Mouse (Mus musculus): Measurements from ENCODE around the gene Asb17. TPM values are rescaled to one million over a fixed set of nuclear protein-coding genes. Genes with fewer than 3 reads are reported as not detected.
"Not testable (repeated sequence)": the region's sequence is repeated elsewhere in the genome, so short reads cannot be mapped to it uniquely, and the experiment has no call there.

Gene Asb17
- polyA plus RNA-seq, 1 experiment from 2014 or later, result not detected

DNA sequence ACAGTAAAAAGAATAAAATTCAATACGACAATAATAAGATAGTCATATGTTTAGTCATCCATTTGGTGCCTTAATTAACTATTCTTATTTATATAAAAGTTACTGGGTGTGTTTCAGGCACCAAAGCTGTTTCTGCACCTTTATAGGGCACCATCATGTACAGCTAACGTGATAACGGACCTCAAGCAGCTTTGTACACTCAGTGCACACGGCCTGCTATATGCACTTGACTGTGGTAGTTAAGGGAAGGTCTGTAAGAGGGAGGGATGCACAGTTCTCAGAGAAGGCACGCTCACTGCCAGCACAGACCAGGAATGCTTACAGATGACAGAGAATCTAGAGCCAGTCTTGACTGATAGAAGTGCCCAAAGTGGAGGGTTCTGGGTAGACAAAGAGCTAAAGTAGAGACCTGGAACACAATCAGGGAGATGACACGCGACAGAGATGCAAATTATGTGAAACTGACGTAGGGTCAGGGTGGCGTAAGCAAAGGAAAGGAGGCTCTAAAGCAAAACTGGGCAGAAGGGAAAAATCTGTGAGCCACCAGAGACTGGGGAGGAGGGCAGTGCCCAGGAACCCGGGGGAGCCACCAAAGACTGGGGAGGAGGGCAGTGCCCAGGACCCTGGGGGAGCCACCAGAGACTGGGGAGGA is 14.5 kb downstream of the Asb17 start:
- H3K9ac ChIP-seq (ENCODE audit: low read length), result no peak overlapping the region
- ATAC-seq (replicated peaks; ENCODE audit: low FRiP score, low TSS enrichment, low read depth) (no peak), DNase-seq (ENCODE audit: low spot score) (no peak)
- H3K4me2 ChIP-seq (ENCODE audit: low read length), result no peak overlapping the region
- whole genome bisulfite sequencing, result 80% methylated on average over 10 of the region's 10 CpGs
- no peaks in the 10 kb centered on the region for H3K27me3 ChIP-seq (replicated peaks; ENCODE audit: control insufficient read depth, insufficient read depth, low read length)
- H3K27ac ChIP-seq (ENCODE audit: low read depth), result no peak overlapping the region
- no peaks in the 10 kb centered on the region for H3K4me1 ChIP-seq (replicated peaks; ENCODE audit: control insufficient read depth, insufficient read depth, low read length)
- no peak overlapping the region for H3K4me3 ChIP-seq (ENCODE audit: low read depth, low read length)
- H3K36me3 ChIP-seq (ENCODE audit: control insufficient read depth, insufficient read depth, low read length), result no peaks in the 10 kb centered on the region
- H3K9me3 ChIP-seq (ENCODE audit: control insufficient read depth, low read length), result no peaks in the 10 kb centered on the region

- H3K4me1 ChIP-seq (replicated peaks; ENCODE audit: control insufficient read depth, insufficient read depth, low read length); H3K9ac ChIP-seq (ENCODE audit: low read length); H3K4me3 ChIP-seq (ENCODE audit: low read depth, low read length); DNase-seq (ENCODE audit: low spot score); ATAC-seq (replicated peaks; ENCODE audit: low FRiP score, low TSS enrichment, low read depth); H3K9me3 ChIP-seq (ENCODE audit: control insufficient read depth, low read length); H3K27me3 ChIP-seq (replicated peaks; ENCODE audit: control insufficient read depth, insufficient read depth, low read length); H3K36me3 ChIP-seq (ENCODE audit: control insufficient read depth, insufficient read depth, low read length); H3K27ac ChIP-seq (ENCODE audit: low read depth); H3K4me2 ChIP-seq (ENCODE audit: low read length): not testable (repeated sequence)
- WGBS, result 80% methylated on average over 8 of the region's 8 CpGs
These were observed 16.4 kb downstream of the Asb17 start for GRCm38 (mm10) chr3:153860392-153860791.

GRCm38 (mm10) chr3:153863816-153864215 is 19.8 kb downstream of the Asb17 start:
- Histone ChIP-seq H3K27ac (ENCODE audit: low read depth) (no peak overlapping the region), H3K9me3 (ENCODE audit: control insufficient read depth, low read length) (no peaks in the 10 kb centered on the region), H3K36me3 (ENCODE audit: control insufficient read depth, insufficient read depth, low read length) (no peaks in the 10 kb centered on the region), H3K4me2 (ENCODE audit: low read length) (no peak overlapping the region), H3K4me3 (ENCODE audit: low read depth, low read length) (no peak overlapping the region), H3K9ac (ENCODE audit: low read length) (no peak overlapping the region), H3K4me1 (replicated peaks; ENCODE audit: control insufficient read depth, insufficient read depth, low read length) (no peaks in the 10 kb centered on the region), H3K27me3 (replicated peaks; ENCODE audit: control insufficient read depth, insufficient read depth, low read length) (no peaks in the 10 kb centered on the region)
- 77% methylated on average over 2 of the region's 2 CpGs for WGBS
- no peak for DNase-seq (ENCODE audit: low spot score)
- no peak for ATAC-seq (replicated peaks; ENCODE audit: low FRiP score, low TSS enrichment, low read depth)

GRCm38 (mm10) chr3:153864636-153865429 is 20.8 kb downstream of the Asb17 start:
- no peaks in the 10 kb centered on the region for H3K27me3 ChIP-seq (replicated peaks; ENCODE audit: control insufficient read depth, insufficient read depth, low read length)
- H3K4me2 ChIP-seq (ENCODE audit: low read length), result no peak overlapping the region
- DNase-seq (ENCODE audit: low spot score) (no peak), ATAC-seq (replicated peaks; ENCODE audit: low FRiP score, low TSS enrichment, low read depth) (no peak)
- H3K4me1 ChIP-seq (replicated peaks; ENCODE audit: control insufficient read depth, insufficient read depth, low read length), result no peaks in the 10 kb centered on the region
- H3K4me3 ChIP-seq (ENCODE audit: low read depth, low read length), result no peak overlapping the region
- 84% methylated on average over 4 of the region's 4 CpGs for WGBS
- no peak overlapping the region for H3K9ac ChIP-seq (ENCODE audit: low read length)
- no peak overlapping the region for H3K27ac ChIP-seq (ENCODE audit: low read depth)
- H3K9me3 ChIP-seq (ENCODE audit: control insufficient read depth, low read length), result no peaks in the 10 kb centered on the region
- no peaks in the 10 kb centered on the region for H3K36me3 ChIP-seq (ENCODE audit: control insufficient read depth, insufficient read depth, low read length)

GRCm38 (mm10) chr3:153867149-153868136 is 23.4 kb downstream of the Asb17 start:
- H3K36me3 ChIP-seq (ENCODE audit: control insufficient read depth, insufficient read depth, low read length), result no peaks in the 10 kb centered on the region
- no peak overlapping the region for H3K4me2 ChIP-seq (ENCODE audit: low read length)
- H3K9me3 ChIP-seq (ENCODE audit: control insufficient read depth, low read length), result no peaks in the 10 kb centered on the region
- no peaks in the 10 kb centered on the region for H3K27me3 ChIP-seq (replicated peaks; ENCODE audit: control insufficient read depth, insufficient read depth, low read length)
- DNase-seq (ENCODE audit: low spot score), result no peak
- no peaks in the 10 kb centered on the region for H3K4me1 ChIP-seq (replicated peaks; ENCODE audit: control insufficient read depth, insufficient read depth, low read length)
- 63% methylated on average over 14 of the region's 14 CpGs for WGBS
- H3K27ac ChIP-seq (ENCODE audit: low read depth), result no peak overlapping the region
- no peak for ATAC-seq (replicated peaks; ENCODE audit: low FRiP score, low TSS enrichment, low read depth)
- no peak overlapping the region for H3K9ac ChIP-seq (ENCODE audit: low read length)
- no peak overlapping the region for H3K4me3 ChIP-seq (ENCODE audit: low read depth, low read length)

DNA sequence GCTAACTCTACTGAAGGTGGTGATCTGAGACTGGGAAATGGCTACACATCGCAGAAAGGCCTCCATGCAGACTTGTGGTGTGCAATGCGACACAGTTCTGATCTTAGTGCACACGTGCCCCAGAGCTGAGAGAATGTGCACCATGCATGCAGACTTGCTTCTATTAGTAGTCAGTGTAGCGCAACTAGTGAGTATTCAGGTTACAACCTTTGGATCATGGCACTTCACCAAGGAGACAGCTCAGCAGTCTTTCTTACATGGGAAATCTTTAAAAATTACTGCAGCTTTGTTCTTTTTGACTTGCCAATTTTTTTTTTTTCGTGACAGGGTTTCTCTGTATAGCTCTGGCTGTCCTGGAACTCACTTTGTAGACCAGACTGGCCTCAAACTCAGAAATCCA is 27.4 kb downstream of the Asb17 start:
- Histone ChIP-seq H3K9ac (ENCODE audit: low read length) (no peak overlapping the region), H3K36me3 (ENCODE audit: control insufficient read depth, insufficient read depth, low read length) (no peaks in the 10 kb centered on the region), H3K4me3 (ENCODE audit: low read depth, low read length) (no peak overlapping the region), H3K4me2 (ENCODE audit: low read length) (no peak overlapping the region), H3K9me3 (ENCODE audit: control insufficient read depth, low read length) (no peaks in the 10 kb centered on the region), H3K4me1 (replicated peaks; ENCODE audit: control insufficient read depth, insufficient read depth, low read length) (no peaks in the 10 kb centered on the region), H3K27ac (ENCODE audit: low read depth) (no peak overlapping the region), H3K27me3 (replicated peaks; ENCODE audit: control insufficient read depth, insufficient read depth, low read length) (no peaks in the 10 kb centered on the region)
- no peak for ATAC-seq (replicated peaks; ENCODE audit: low FRiP score, low TSS enrichment, low read depth)
- DNase-seq (ENCODE audit: low spot score), result no peak
- 92% methylated on average over 5 of the region's 5 CpGs for WGBS

- Histone ChIP-seq H3K9ac (ENCODE audit: low read length) (no peak overlapping the region), H3K4me1 (replicated peaks; ENCODE audit: control insufficient read depth, insufficient read depth, low read length) (no peaks in the 10 kb centered on the region; the same call in 1 of the 2 replicates), H3K27me3 (replicated peaks; ENCODE audit: control insufficient read depth, insufficient read depth, low read length) (no peaks in the 10 kb centered on the region), H3K27ac (ENCODE audit: low read depth) (no peak overlapping the region), H3K4me2 (ENCODE audit: low read length) (no peak overlapping the region), H3K36me3 (ENCODE audit: control insufficient read depth, insufficient read depth, low read length) (no peaks in the 10 kb centered on the region), H3K9me3 (ENCODE audit: control insufficient read depth, low read length) (no peaks in the 10 kb centered on the region), H3K4me3 (ENCODE audit: low read depth, low read length) (no peak overlapping the region)
- DNase-seq (ENCODE audit: low spot score), result no peak
- 0 out of 2 replicates have a peak, but pooled peaks have one; percentile 66 for ATAC-seq (replicated peaks; ENCODE audit: low FRiP score, low TSS enrichment, low read depth)
These were observed 42.3 kb downstream of the Asb17 start for GRCm38 (mm10) chr3:153886296-153886695.

DNA sequence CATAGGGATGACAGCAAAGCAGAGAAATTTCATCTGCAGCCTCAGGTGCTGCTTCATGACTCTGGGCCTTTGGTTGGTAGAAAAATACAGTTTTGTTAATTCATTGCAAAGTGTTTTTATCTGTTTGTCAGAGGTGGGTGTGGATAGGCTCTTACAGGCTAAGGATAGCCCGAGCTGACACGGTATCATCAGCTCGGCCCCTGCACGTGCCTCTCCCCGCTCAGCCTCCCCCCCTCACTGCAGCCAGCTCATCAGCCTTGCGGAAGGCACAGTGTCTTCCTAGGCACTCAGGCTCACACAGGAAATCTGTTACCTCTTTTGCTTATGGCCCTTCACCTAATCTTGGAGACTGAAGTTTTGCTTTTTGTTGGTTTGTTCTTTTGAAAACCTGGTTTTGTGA is 44.1 kb downstream of the Asb17 start:
- ATAC-seq (replicated peaks; ENCODE audit: low FRiP score, low TSS enrichment, low read depth), result no peak
- no peaks in the 10 kb centered on the region for H3K9me3 ChIP-seq (ENCODE audit: control insufficient read depth, low read length)
- DNase-seq (ENCODE audit: low spot score), result no peak
- no peak overlapping the region for H3K4me3 ChIP-seq (ENCODE audit: low read depth, low read length)
- no peak overlapping the region for H3K9ac ChIP-seq (ENCODE audit: low read length)
- H3K4me1 ChIP-seq (replicated peaks; ENCODE audit: control insufficient read depth, insufficient read depth, low read length), result no peaks in the 10 kb centered on the region; the same call in 1 of the 2 replicates
- H3K36me3 ChIP-seq (ENCODE audit: control insufficient read depth, insufficient read depth, low read length), result no peaks in the 10 kb centered on the region
- H3K27ac ChIP-seq (ENCODE audit: low read depth), result no peak overlapping the region
- H3K4me2 ChIP-seq (ENCODE audit: low read length), result no peak overlapping the region
- WGBS, result 30% methylated on average over 6 of the region's 6 CpGs
- no peaks in the 10 kb centered on the region for H3K27me3 ChIP-seq (replicated peaks; ENCODE audit: control insufficient read depth, insufficient read depth, low read length)
